Mouse (Mus musculus) forebrain, embryonic 16.5 days (tissue): ENCODE results near the gene Rab2b. TPM values are rescaled to one million over a fixed set of nuclear protein-coding genes. Genes with fewer than 3 reads are reported as not detected.

ENCODE experiments used
- ATAC-seq: fragments of 200-750 bp; cut with Nextera tagmentation; 2 replicates; pipeline ENCODE4 v1.8.0; 2017; ENCODE audit warnings: mild to moderate bottlenecking, moderate library complexity
- H3K27ac ChIP-seq: fragments of 300-500 bp; sonication (generic); 2 replicates; pipeline ENCODE4 v1.5.1; 2014; ENCODE audit warnings: low read length, control low read depth
- H3K27me3 ChIP-seq: fragments of 300-500 bp; sonication (generic); replicated peaks from 2 replicates; pipeline ENCODE4 v1.6.1; 2014; ENCODE audit warnings: low read length; ENCODE audit not compliant: control insufficient read depth, insufficient read depth
- H3K36me3 ChIP-seq: fragments of 300-500 bp; sonication (generic); 2 replicates; pipeline ENCODE4 v1.6.1; 2014; ENCODE audit not compliant: control insufficient read depth, insufficient read depth
- H3K4me1 ChIP-seq: fragments of 300-500 bp; sonication (generic); replicated peaks from 2 replicates; pipeline ENCODE4 v1.6.1; 2014; ENCODE audit warnings: low read length; ENCODE audit not compliant: control insufficient read depth, insufficient read depth
- H3K4me2 ChIP-seq: fragments of 300-500 bp; sonication (generic); 2 replicates; pipeline ENCODE4 v1.6.1; 2014; ENCODE audit warnings: mild to moderate bottlenecking, low read length, control low read depth
- H3K4me3 ChIP-seq: fragments of 300-500 bp; sonication (generic); replicated peaks from 2 replicates; pipeline ENCODE4 v1.5.1; 2014; ENCODE audit warnings: mild to moderate bottlenecking, low read length, control low read depth
- H3K9ac ChIP-seq: fragments of 300-500 bp; sonication (generic); replicated peaks from 2 replicates; pipeline ENCODE4 v1.6.1; 2014; ENCODE audit warnings: low read depth, low read length, control low read depth
- H3K9me3 ChIP-seq: fragments of 300-500 bp; sonication (generic); 2 replicates; pipeline ENCODE4 v1.6.1; 2016; ENCODE audit warnings: low read length; ENCODE audit not compliant: control insufficient read depth
- WGBS: fragments of 180-500 bp; shearing (Covaris S2); extraction: QIAGEN DNeasy Blood & Tissue Kit; methylation state at CpG from one replicate; pipeline ENCODE4 v1.1.7; 2014; 5-methylcytosine and 5-hydroxymethylcytosine counted together
- polyA plus RNA-seq: library from polyadenylated mRNA; unstranded; fragments of >200 nt; fragmentation: Nextera tagmentation; extraction: Ambion mirVana; gene quantifications from 2 replicates; pipeline ENCODE4 v1.2.1, GENCODE M21; 2015

The Rab2b gene
- polyA plus RNA-seq, 1 experiment from 2014 or later: 56.8 TPM

DNA sequence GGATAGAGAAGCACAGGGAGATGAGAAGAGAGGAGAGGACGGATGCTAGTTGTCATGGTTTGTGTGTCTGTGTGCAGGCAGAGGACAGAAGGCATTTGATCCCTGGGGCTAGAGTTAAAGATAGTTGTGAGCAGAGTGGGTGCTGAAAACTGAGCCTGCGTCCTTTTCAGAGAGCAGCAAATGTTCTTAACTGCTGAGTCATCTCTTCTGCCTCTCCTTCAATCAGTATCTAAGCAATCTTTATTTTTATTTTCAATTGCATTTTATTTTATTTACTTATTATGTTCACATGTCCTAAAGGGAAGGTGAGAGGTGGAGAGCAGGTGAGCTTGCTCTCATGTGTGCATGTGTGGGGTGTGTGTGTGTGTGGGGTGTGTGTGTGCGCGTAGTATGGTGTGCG lies 4.3 kb upstream of the Rab2b start:
- H3K36me3 ChIP-seq: peaks cover 19% of the 10 kb centered on the region
- 95% methylated on average over 5 of the region's 5 CpGs for WGBS
- H3K9me3 ChIP-seq: no peaks in the 10 kb centered on the region
- no peak overlapping the region for H3K4me3 ChIP-seq
- no peak overlapping the region for H3K27ac ChIP-seq
- H3K4me2 ChIP-seq: no peak overlapping the region
- ATAC-seq: no peak
- H3K4me1 ChIP-seq: peaks cover 8% of the 10 kb centered on the region
- H3K9ac ChIP-seq: no peak overlapping the region
- no peaks in the 10 kb centered on the region for H3K27me3 ChIP-seq

DNA sequence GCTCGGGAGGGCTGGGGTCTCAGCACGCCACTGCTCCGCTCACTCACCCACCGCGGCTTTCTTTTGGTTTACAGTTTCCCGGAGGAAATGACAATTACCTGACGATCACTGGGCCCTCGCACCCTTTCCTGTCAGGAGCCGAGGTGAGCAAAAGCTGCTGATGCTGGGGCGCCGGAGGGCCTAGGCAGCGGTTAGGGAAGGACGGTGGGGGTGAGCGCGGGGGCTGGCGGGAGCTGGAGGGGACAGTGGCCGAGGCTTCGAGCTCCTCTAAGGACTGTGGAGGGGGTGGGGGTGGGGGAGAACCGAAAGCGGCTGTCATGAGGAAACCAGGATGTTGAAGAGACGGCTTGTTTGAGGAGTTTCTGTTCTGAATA lies 389 bp upstream of the Rab2b start:
- Histone ChIP-seq H3K27ac (peak overlapping the region; percentile 77), H3K27me3 (no peaks in the 10 kb centered on the region), H3K9ac (peak overlapping the region; percentile 72), H3K36me3 (no peaks in the 10 kb centered on the region), H3K4me1 (peaks cover 8% of the 10 kb centered on the region), H3K9me3 (no peaks in the 10 kb centered on the region), H3K4me2 (peak overlapping the region; percentile 53), H3K4me3 (peak overlapping the region; percentile 92)
- under 1% methylated on average over 21 of the region's 21 CpGs for WGBS
- ATAC-seq: no peak

DNA sequence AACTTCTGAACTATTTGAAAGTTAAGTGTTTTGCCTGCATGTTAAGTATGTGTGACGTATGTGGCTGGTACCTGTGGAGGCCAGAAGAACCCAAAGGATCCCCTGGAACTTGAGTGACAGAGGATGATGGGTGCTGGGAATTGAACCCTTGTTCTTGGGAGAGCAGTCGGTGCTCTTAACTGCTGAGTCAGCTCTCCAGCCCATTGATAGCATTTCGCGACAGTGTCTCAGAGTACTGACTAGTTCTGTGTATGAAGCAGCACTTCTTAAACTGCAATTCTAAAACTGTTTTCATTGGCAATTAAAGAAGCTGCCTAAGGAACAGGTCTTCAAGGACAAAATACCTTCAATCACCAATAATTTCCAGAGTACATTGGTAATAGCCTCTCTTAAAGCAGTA lies 2.1 kb downstream of the Rab2b start:
- WGBS: 89% methylated on average over 4 of the region's 4 CpGs
- Histone ChIP-seq H3K9ac (no peak overlapping the region), H3K4me3 (no peak overlapping the region), H3K27ac (no peak overlapping the region), H3K27me3 (no peaks in the 10 kb centered on the region), H3K9me3 (no peaks in the 10 kb centered on the region), H3K36me3 (peaks cover 2% of the 10 kb centered on the region; the same call in 1 of the 2 replicates), H3K4me1 (peaks cover 8% of the 10 kb centered on the region), H3K4me2 (no peak overlapping the region)
- no peak for ATAC-seq

DNA sequence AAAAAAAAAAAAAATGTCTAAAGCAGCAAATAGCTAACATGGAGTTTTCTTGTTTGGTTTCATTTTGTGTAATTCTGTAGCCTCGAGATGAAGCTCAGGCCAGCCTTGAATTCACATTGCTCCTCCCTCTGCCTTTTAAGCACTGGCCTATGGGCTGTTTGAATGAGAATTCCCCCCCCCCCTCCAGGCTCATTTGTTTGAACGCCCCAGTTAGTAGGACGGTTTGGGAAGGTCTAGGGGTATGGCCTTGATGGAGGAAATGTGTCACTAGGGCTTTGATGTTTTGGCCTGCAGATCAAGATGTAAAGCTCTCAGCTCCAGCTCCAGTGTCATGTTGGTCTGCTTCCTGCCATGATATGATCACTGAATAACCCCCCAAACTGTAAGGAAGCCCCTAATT lies 6.6 kb downstream of the Rab2b start:
- no peak overlapping the region for H3K27ac ChIP-seq
- H3K27me3 ChIP-seq: no peaks in the 10 kb centered on the region
- no peak overlapping the region for H3K9ac ChIP-seq
- peaks cover 8% of the 10 kb centered on the region for H3K36me3 ChIP-seq
- no peak overlapping the region for H3K4me3 ChIP-seq
- ATAC-seq: no peak
- H3K9me3 ChIP-seq: no peaks in the 10 kb centered on the region
- no peak overlapping the region for H3K4me2 ChIP-seq
- whole genome bisulfite sequencing: 69% methylated on average over 3 of the region's 3 CpGs
- no peaks in the 10 kb centered on the region for H3K4me1 ChIP-seq

DNA sequence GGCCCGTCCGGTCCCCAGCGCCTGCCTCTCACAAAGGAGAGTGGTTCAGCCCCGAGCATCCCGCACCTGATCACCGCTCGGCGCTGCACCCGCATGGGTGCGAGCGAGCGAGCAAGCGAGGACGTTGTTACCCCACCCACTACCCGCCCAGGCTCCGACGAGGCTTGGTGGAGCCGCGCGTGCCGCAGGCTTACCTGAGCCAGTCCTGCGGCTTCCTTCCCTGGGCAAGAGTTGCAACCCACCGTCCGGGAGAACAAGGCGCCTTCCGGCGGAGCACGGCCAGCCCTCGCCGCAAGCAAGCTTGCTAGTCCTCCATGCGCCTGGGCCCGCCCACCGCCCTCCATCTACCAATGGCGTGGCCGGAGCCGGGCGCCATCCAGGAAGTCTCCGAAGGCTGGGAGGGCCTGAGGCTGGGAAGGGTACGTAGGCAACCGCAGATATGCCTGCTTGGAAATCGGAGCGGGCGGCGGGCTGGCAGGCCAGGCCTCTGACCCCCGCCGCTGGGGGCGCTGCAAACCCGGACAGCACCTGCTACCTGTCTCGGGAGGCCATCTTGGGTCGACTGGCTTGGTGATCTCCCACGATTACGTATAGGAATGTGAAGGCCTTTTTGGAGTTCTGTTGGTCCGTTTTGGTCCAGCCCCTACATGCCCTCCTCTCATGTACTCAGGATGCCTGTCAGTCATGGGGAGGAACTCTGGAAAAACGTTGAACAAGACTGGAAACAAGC lies 21.7 kb downstream of the Rab2b start, which contains the start of gene Chd8:
Gene Chd8 (minus strand): TSS at position 297 of the 730 bp plus-strand sequence.
- under 1% methylated on average over 54 of the region's 54 CpGs for WGBS
- Histone ChIP-seq H3K9ac (peak within 1 kb of the TSS; percentile 93), H3K27ac (peak within 1 kb of the TSS; percentile 96), H3K4me3 (peak within 1 kb of the TSS; percentile 86), H3K4me1 (peaks cover 11% of the 10 kb centered on the region), H3K36me3 (peaks cover 4% of the 10 kb centered on the region), H3K4me2 (peak within 1 kb of the TSS; percentile 88), H3K27me3 (no peaks in the 10 kb centered on the region), H3K9me3 (no peaks in the 10 kb centered on the region)
- peak; percentile 100 for ATAC-seq

DNA sequence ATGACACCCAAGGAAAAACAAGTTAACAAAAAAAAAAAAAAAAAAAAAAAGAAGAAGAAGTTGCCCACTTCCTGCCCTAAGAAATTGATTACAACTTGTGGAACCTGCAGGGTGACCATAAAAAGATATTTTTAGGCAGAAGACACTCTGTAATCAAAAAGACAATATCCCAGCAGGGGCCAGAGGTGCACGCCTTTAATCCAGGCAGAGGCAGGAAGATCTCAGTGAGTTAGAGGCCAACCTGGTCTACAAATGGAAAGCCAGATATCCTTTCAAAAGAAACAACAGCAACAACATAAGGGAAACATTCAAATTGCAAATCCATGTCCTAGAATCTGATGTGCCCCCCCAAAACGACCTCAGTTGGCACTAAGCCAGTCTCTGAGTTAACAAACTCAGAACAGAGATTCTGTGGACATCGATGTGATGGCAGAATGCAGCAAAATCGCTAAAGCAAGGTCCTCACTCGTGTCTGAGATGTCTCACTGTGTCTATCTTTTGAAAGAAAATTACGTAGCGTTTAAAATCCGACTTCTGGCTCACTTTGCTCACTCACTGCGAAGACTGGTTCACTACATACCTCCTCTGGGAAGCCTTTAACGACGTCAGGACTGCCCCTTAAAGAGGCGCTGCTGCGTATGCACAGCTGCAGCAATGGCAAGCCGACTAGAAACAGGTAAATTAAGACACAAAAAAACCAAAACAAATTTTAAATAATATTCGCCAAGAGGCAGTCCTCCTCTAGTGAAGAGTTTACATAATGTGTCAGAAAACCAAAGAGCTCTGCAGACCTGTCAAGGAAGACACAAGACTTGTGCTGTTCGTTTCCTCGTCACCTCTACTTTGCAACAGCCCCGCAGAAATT lies 22.8 kb downstream of the Rab2b start:
- ATAC-seq: no peak
- Histone ChIP-seq H3K4me1 (peaks cover 11% of the 10 kb centered on the region), H3K36me3 (no peaks in the 10 kb centered on the region), H3K9ac (peak overlapping the region; percentile 93), H3K27ac (peak overlapping the region; percentile 96), H3K27me3 (no peaks in the 10 kb centered on the region), H3K9me3 (no peaks in the 10 kb centered on the region), H3K4me2 (peak overlapping the region; percentile 88), H3K4me3 (peak overlapping the region; percentile 86)
- 8% methylated on average over 18 of the region's 18 CpGs for WGBS

DNA sequence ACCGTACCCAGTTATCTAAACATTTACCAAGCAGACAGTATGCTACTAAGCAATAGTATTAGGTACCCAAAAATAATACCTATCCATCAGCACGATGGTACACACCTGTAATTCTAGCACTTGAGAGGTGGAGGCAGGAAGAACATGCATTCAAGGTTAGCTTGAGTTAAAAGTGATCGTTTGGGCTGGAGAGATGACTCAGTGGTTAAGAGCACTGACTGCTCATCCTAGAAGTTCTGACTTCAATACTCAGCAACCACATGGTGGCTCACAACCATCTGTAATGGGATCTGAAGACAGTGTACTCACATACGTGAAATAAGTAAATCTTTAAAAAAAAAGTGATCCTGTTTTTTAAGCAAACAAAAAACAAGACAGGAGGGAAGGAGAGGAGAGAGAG lies 33.2 kb downstream of the Rab2b start:
- 85% methylated on average over 4 of the region's 4 CpGs for WGBS
- H3K9ac ChIP-seq: no peak overlapping the region
- no peak overlapping the region for H3K4me3 ChIP-seq
- ATAC-seq: no peak
- no peaks in the 10 kb centered on the region for H3K36me3 ChIP-seq
- H3K27me3 ChIP-seq: no peaks in the 10 kb centered on the region
- H3K9me3 ChIP-seq: no peaks in the 10 kb centered on the region
- peaks cover 12% of the 10 kb centered on the region for H3K4me1 ChIP-seq
- H3K27ac ChIP-seq: no peak overlapping the region
- H3K4me2 ChIP-seq: no peak overlapping the region

DNA sequence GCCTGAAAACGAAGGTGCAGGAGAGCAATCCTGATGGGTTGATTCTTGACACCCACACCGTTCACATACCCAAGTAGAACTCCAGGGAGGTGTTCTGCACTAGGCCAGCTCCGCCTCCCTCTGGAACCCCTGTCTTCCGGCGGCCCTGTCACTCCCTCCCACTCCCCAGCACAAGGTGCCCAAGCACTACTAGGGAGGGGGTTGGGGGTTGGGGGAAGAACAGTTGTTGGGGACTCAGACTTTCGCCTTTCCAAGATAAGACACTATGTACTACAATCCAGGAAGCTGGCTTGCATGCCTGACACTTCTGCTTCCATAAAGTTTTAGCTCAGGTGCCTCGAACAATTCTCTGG lies 34.7 kb downstream of the Rab2b start:
- Histone ChIP-seq H3K4me1 (peaks cover 12% of the 10 kb centered on the region), H3K27me3 (no peaks in the 10 kb centered on the region), H3K4me3 (peak overlapping the region; percentile 87), H3K9me3 (no peaks in the 10 kb centered on the region), H3K9ac (peak overlapping the region; percentile 74), H3K27ac (peak overlapping the region; percentile 63), H3K36me3 (no peaks in the 10 kb centered on the region), H3K4me2 (peak overlapping the region; percentile 63)
- 8% methylated on average over 7 of the region's 7 CpGs for WGBS
- ATAC-seq: no peak; the same call in 1 of the 2 replicates

DNA sequence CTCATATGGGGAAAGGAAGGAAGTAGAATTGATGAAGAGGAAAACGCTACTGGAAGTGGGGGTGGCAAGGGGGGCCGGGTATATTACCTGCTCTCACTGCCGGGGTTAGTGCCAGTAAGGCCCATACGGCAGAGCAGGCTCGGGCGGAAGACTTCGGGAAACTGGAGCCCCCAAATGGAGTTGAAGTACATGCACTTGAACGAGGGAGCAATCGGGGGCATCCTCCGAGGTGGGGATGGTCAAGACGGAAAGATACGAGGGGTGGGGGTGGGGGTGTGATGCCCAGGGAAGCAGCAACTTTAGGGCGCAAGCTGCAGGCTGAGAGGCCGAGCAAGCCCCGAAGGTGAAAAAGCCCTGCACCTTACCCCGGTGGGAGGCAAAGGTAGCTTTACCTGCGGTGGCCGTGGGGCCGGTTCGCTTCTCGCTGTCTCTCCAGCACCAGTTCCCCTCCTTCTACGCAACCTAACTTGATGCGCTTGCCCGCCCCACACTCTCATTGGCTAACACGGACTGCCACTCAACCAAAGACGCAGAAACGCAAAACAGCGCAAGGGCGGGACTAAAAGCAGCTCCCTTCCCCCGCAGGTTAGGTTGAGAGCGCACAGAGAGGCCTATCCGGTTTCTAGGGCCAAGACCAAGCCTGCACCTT lies 35.2 kb downstream of the Rab2b start:
- peak overlapping the region; percentile 63 for H3K27ac ChIP-seq
- H3K4me2 ChIP-seq: peak overlapping the region; percentile 63
- H3K9ac ChIP-seq: peak overlapping the region; percentile 81
- no peaks in the 10 kb centered on the region for H3K27me3 ChIP-seq
- H3K4me1 ChIP-seq: peaks cover 12% of the 10 kb centered on the region
- peak overlapping the region; percentile 87 for H3K4me3 ChIP-seq
- peak; percentile 99 for ATAC-seq
- no peaks in the 10 kb centered on the region for H3K9me3 ChIP-seq
- H3K36me3 ChIP-seq: no peaks in the 10 kb centered on the region
- under 1% methylated on average over 32 of the region's 32 CpGs for WGBS
